Mouse (Mus musculus): ENCODE measurements around the gene Hhat. TPM values are rescaled to one million over a fixed set of nuclear protein-coding genes. Genes with fewer than 3 reads are reported as not detected.

Hhat gene
- polyA plus RNA-seq, 1 experiment from 2014 or later: 3.5 TPM

DNA sequence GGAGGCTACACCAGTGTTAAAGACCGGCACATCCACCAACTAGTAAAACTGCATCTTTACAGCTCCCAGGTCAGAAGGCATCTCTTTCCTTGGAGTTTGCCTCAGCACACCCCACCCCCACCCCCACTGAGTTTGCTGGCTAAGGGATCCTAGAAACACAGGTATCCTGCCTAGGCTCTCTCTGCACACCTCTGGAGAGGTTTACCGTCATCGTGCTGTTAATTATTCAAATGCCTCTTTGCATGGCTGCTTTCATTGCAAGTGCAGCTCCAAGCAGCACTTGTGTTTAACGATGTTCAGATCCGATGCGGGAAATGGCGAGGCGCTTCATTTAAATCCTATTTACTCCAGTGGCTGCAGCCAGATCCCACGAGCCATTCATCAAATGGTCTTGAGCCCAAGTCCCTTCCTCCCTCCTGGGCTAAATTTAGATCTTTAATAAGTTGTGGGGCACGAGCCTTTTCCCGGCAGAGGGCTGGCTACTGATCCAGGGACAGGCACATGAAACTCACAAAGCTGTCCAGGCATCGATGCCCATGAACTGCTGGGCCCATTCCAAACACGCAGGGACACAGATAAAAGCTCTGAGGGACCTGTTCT lies 250.1 kb downstream of the Hhat start:
- peak overlapping the region; percentile 3; the same call in 1 of the 2 replicates for H3K4me2 ChIP-seq (ENCODE audit: low read length)
- H3K9me3 ChIP-seq (replicated peaks; ENCODE audit: control insufficient read depth, low read length): no peaks in the 10 kb centered on the region
- DNase-seq (ENCODE audit: low spot score) (peak; percentile 49), ATAC-seq (no peak)
- H3K4me3 ChIP-seq (ENCODE audit: low read depth, low read length): no peak overlapping the region
- H3K27me3 ChIP-seq (replicated peaks; ENCODE audit: control insufficient read depth, insufficient read depth, low read length): no peaks in the 10 kb centered on the region
- H3K9ac ChIP-seq (ENCODE audit: low read length): no peak overlapping the region
- peaks cover 4% of the 10 kb centered on the region; the same call in 1 of the 2 replicates for H3K4me1 ChIP-seq (ENCODE audit: control insufficient read depth, insufficient read depth, low read length)
- no peak overlapping the region for H3K27ac ChIP-seq (ENCODE audit: low read depth, low read length)
- no peaks in the 10 kb centered on the region for H3K36me3 ChIP-seq (ENCODE audit: control insufficient read depth, insufficient read depth, low read length)
- WGBS: 14% methylated on average over 13 of the region's 13 CpGs

DNA sequence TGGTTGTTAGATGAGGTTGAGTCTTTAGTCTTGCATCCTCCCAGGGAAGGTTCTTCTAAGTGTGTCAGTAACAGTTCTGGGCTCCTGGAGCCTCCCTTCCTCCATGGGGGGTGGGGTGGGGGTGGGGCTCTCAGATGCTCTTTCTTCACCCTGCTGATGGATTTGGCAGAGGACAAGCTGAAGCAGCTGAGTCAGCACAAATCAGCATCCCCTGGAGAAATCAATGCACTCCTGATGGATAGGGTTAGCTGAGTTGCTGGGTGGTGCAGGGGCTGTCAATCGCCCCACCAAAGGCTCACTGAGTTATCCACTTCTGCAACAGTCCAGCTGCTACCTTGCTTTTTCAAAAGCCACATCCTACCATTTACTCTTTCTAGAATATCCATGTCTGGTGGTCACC lies 251.3 kb downstream of the Hhat start:
- 95% methylated on average over 1 of the region's 1 CpGs for WGBS
- Histone ChIP-seq H3K27ac (ENCODE audit: low read depth, low read length) (no peak overlapping the region), H3K27me3 (replicated peaks; ENCODE audit: control insufficient read depth, insufficient read depth, low read length) (no peaks in the 10 kb centered on the region), H3K9ac (ENCODE audit: low read length) (no peak overlapping the region), H3K4me3 (ENCODE audit: low read depth, low read length) (no peak overlapping the region), H3K36me3 (ENCODE audit: control insufficient read depth, insufficient read depth, low read length) (no peaks in the 10 kb centered on the region), H3K4me2 (ENCODE audit: low read length) (no peak overlapping the region), H3K9me3 (replicated peaks; ENCODE audit: control insufficient read depth, low read length) (no peaks in the 10 kb centered on the region), H3K4me1 (ENCODE audit: control insufficient read depth, insufficient read depth, low read length) (peaks cover 4% of the 10 kb centered on the region; the same call in 1 of the 2 replicates)
- no peak for DNase-seq (ENCODE audit: low spot score)
- ATAC-seq: no peak

DNA sequence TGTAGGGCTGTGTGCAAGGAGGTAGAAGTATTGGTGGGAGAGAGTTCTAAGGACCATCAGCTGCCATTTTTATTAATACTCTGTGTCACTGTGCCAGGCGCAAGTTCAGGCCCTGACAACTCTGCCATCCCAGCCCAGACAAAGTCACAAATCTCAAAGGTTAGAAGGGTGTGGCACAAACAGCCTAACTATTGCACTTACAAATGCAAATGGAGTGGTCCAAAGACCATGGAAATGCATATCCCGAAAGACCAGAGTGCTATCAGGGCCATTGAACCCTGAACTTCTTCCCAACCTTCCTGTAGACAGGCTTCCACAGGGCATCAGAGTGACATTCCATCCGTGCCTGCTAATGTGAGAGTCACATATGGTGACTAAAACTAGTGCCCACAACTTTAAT lies 255.7 kb downstream of the Hhat start:
- Histone ChIP-seq H3K4me2 (ENCODE audit: low read length) (no peak overlapping the region), H3K9me3 (replicated peaks; ENCODE audit: control insufficient read depth, low read length) (no peaks in the 10 kb centered on the region), H3K27ac (ENCODE audit: low read depth, low read length) (no peak overlapping the region), H3K27me3 (replicated peaks; ENCODE audit: control insufficient read depth, insufficient read depth, low read length) (no peaks in the 10 kb centered on the region), H3K4me3 (ENCODE audit: low read depth, low read length) (no peak overlapping the region), H3K36me3 (ENCODE audit: control insufficient read depth, insufficient read depth, low read length) (no peaks in the 10 kb centered on the region), H3K4me1 (ENCODE audit: control insufficient read depth, insufficient read depth, low read length) (no peaks in the 10 kb centered on the region), H3K9ac (ENCODE audit: low read length) (no peak overlapping the region)
- WGBS: 86% methylated on average over 3 of the region's 3 CpGs
- ATAC-seq (no peak), DNase-seq (ENCODE audit: low spot score) (no peak)

DNA sequence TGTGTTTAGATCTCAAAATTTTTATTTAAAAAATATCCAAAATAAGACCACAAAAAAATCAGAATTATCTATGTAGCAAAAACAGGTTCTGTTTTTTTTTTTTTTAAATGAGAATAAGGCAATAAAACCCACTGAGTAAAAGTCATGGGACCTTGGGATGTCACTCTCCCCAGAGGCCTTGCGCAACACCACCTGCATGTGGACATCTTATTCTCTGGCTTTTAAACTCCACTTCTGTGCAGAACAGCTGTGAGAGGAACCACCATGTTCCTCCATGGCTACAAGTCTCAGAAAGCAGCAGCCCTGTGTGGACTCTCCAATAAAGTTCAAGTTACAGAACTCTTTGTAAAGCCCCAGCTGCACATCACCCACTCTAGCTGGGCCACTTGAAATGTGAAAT lies 258.2 kb downstream of the Hhat start:
- Histone ChIP-seq H3K9ac (ENCODE audit: low read length) (no peak overlapping the region), H3K4me3 (ENCODE audit: low read depth, low read length) (no peak overlapping the region), H3K4me1 (ENCODE audit: control insufficient read depth, insufficient read depth, low read length) (no peaks in the 10 kb centered on the region), H3K27ac (ENCODE audit: low read depth, low read length) (no peak overlapping the region), H3K27me3 (replicated peaks; ENCODE audit: control insufficient read depth, insufficient read depth, low read length) (no peaks in the 10 kb centered on the region), H3K36me3 (ENCODE audit: control insufficient read depth, insufficient read depth, low read length) (no peaks in the 10 kb centered on the region), H3K9me3 (replicated peaks; ENCODE audit: control insufficient read depth, low read length) (no peaks in the 10 kb centered on the region), H3K4me2 (ENCODE audit: low read length) (no peak overlapping the region)
- 94% methylated on average over 1 of the region's 1 CpGs for WGBS
- no peak for ATAC-seq
- DNase-seq (ENCODE audit: low spot score): no peak

DNA sequence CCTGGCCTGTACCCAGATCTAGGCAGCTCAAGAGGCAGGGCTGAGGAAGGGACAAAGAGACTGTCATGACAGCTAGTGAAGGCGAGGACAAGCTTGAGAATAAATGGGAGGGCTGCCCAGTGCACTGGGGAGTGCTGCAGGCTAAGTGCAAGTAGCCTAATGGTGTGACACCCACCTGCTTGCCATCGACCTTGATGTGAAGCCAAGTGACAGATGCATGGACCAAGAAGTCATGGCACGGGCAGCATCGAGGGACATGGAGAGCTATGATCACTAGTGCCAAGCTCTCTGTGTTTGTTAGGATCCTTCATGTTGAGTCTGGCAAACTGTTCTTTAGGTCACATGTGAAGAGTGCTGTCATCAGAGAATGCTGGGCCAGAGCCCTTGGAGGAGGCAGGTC lies 267.4 kb downstream of the Hhat start:
- ATAC-seq: no peak
- DNase-seq (ENCODE audit: low spot score): no peak
- no peaks in the 10 kb centered on the region for H3K27me3 ChIP-seq (replicated peaks; ENCODE audit: control insufficient read depth, insufficient read depth, low read length)
- H3K4me1 ChIP-seq (ENCODE audit: control insufficient read depth, insufficient read depth, low read length): no peaks in the 10 kb centered on the region
- no peaks in the 10 kb centered on the region for H3K36me3 ChIP-seq (ENCODE audit: control insufficient read depth, insufficient read depth, low read length)
- no peak overlapping the region for H3K4me3 ChIP-seq (ENCODE audit: low read depth, low read length)
- H3K9me3 ChIP-seq (replicated peaks; ENCODE audit: control insufficient read depth, low read length): no peaks in the 10 kb centered on the region
- WGBS: 94% methylated on average over 4 of the region's 4 CpGs
- no peak overlapping the region for H3K4me2 ChIP-seq (ENCODE audit: low read length)
- H3K9ac ChIP-seq (ENCODE audit: low read length): no peak overlapping the region
- no peak overlapping the region for H3K27ac ChIP-seq (ENCODE audit: low read depth, low read length)

DNA sequence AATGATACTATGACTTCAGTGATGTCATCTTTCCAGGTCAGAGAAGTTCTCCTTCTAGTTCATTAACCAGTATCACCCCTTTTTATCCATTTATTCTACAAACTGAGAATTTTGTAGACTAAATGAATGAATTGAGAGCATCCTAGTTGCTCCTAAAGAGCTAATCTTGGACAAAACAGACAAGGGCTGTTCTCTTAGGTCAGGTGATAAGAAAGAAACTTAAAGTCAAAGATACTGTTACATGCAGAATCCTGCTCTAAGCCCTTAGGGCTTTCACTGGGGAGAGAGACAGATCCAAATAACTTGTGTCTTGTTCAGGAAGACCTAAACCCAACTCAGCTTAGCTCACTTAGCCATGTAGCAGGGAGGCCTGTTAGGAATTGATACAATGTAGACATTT lies 268.2 kb downstream of the Hhat start:
- Histone ChIP-seq H3K36me3 (ENCODE audit: control insufficient read depth, insufficient read depth, low read length) (no peaks in the 10 kb centered on the region), H3K4me2 (ENCODE audit: low read length) (no peak overlapping the region), H3K4me1 (ENCODE audit: control insufficient read depth, insufficient read depth, low read length) (no peaks in the 10 kb centered on the region), H3K27me3 (replicated peaks; ENCODE audit: control insufficient read depth, insufficient read depth, low read length) (no peaks in the 10 kb centered on the region), H3K9me3 (replicated peaks; ENCODE audit: control insufficient read depth, low read length) (no peaks in the 10 kb centered on the region), H3K9ac (ENCODE audit: low read length) (no peak overlapping the region), H3K4me3 (ENCODE audit: low read depth, low read length) (no peak overlapping the region), H3K27ac (ENCODE audit: low read depth, low read length) (no peak overlapping the region)
- ATAC-seq: no peak
- no peak for DNase-seq (ENCODE audit: low spot score)

DNA sequence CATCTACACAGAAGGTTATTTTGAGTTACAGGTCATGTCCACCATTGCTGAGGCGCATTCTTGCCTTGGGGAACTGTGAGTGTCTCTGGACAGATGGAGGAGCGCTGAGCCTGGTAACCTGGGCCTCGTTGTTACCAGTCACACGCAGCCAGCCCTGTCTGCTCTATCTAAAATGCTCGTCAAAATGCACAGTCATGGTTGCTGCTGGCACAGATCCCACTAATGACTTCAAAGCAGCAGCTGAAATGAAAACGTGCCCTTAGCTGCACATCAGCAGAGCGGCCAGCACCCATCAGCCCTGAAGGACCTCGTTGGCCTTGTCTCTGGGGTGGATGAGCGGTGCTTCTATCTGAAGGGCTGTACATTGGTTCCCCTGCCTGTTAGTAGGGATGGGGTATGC lies 269.0 kb downstream of the Hhat start:
- Histone ChIP-seq H3K4me1 (ENCODE audit: control insufficient read depth, insufficient read depth, low read length) (no peaks in the 10 kb centered on the region), H3K9ac (ENCODE audit: low read length) (no peak overlapping the region), H3K27me3 (replicated peaks; ENCODE audit: control insufficient read depth, insufficient read depth, low read length) (no peaks in the 10 kb centered on the region), H3K9me3 (replicated peaks; ENCODE audit: control insufficient read depth, low read length) (no peaks in the 10 kb centered on the region), H3K4me3 (ENCODE audit: low read depth, low read length) (no peak overlapping the region), H3K4me2 (ENCODE audit: low read length) (no peak overlapping the region), H3K36me3 (ENCODE audit: control insufficient read depth, insufficient read depth, low read length) (no peaks in the 10 kb centered on the region), H3K27ac (ENCODE audit: low read depth, low read length) (no peak overlapping the region)
- WGBS: 66% methylated on average over 9 of the region's 9 CpGs
- ATAC-seq: no peak
- peak; percentile 31 for DNase-seq (ENCODE audit: low spot score)

DNA sequence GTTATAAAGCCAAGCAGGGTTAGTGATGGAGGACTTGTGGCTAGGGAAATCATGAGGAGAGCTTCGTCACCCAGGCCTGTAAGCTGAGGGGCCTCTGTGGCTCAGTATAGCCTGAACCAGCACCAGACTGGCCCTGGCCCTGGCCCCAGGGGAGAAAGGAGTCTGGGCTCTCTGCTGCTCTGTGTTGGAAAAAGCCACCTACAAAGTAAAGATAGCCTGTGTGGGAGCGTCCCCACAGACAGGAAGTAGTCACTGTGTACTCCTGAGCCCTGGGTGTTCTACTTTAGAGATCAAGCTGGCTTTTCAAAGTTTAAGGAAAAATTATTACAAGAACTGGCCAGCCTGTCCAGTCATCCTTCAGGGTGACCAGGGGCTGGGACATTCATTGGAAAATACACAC lies 273.5 kb downstream of the Hhat start:
- WGBS: 90% methylated on average over 2 of the region's 2 CpGs
- H3K4me3 ChIP-seq (ENCODE audit: low read depth, low read length): no peak overlapping the region

DNA sequence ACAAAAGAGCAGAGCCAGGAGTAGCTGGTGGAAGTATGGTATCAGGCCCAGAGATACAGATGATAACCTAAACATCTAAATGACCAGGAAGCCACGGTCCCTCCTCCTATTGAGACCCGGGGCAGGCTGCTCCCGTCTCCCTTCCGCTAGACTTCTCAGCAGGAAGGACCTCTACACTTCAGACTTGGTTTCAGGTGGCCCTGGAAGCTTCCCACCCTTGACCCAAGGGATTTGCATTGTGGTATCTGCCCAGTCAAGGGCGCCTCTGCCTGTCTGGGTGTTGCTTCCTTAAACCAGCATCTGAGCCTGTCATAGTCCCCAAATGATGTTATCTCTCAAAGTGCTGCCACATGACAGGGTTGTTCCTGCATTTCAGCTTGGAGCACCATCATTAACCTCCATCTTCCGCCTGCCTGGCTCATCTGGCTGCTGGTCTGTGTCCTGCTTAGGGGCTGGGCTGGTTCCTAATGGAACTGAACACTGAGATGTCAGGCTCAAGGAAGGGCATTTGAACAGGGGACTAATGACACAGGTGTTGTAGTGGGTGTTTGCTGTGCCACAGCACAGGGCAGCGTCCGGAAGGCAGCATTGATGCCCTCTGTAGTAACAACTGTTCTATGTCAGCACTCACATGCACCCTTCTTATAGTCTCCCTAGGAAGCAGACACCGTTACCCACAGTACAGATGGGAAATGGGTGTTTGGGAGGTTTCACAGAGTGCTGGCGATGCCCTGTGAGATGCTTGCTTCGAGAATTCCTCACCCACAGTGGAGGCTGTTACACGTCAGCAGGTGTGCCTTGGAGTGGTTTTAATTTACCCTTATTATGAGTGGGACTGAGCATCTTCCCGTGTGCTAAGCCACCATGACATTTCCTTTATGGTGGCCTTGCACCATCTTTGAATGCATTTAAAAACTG lies 280.9 kb downstream of the Hhat start:
- Histone ChIP-seq H3K4me1 (ENCODE audit: control insufficient read depth, insufficient read depth, low read length) (no peaks in the 10 kb centered on the region), H3K36me3 (ENCODE audit: control insufficient read depth, insufficient read depth, low read length) (no peaks in the 10 kb centered on the region), H3K4me2 (ENCODE audit: low read length) (no peak overlapping the region), H3K9me3 (replicated peaks; ENCODE audit: control insufficient read depth, low read length) (no peaks in the 10 kb centered on the region), H3K4me3 (ENCODE audit: low read depth, low read length) (no peak overlapping the region), H3K27me3 (replicated peaks; ENCODE audit: control insufficient read depth, insufficient read depth, low read length) (no peaks in the 10 kb centered on the region), H3K9ac (ENCODE audit: low read length) (no peak overlapping the region), H3K27ac (ENCODE audit: low read depth, low read length) (no peak overlapping the region)
- DNase-seq (ENCODE audit: low spot score) (no peak), ATAC-seq (no peak)
- WGBS: 81% methylated on average over 13 of the region's 13 CpGs

More for the DNA sequence above, 273.5 kb downstream of the Hhat start:
- ATAC-seq (no peak), DNase-seq (ENCODE audit: low spot score) (no peak)
- Histone ChIP-seq H3K27ac (ENCODE audit: low read depth, low read length) (no peak overlapping the region), H3K27me3 (replicated peaks; ENCODE audit: control insufficient read depth, insufficient read depth, low read length) (no peaks in the 10 kb centered on the region), H3K4me2 (ENCODE audit: low read length) (no peak overlapping the region), H3K9me3 (replicated peaks; ENCODE audit: control insufficient read depth, low read length) (no peaks in the 10 kb centered on the region), H3K9ac (ENCODE audit: low read length) (no peak overlapping the region), H3K36me3 (ENCODE audit: control insufficient read depth, insufficient read depth, low read length) (no peaks in the 10 kb centered on the region), H3K4me1 (ENCODE audit: control insufficient read depth, insufficient read depth, low read length) (no peaks in the 10 kb centered on the region)

Data from forebrain, embryonic 14.5 days (tissue).